Comparison of ENCODE assay signal across 17 mouse cellular contexts in the genomic region with DNA sequence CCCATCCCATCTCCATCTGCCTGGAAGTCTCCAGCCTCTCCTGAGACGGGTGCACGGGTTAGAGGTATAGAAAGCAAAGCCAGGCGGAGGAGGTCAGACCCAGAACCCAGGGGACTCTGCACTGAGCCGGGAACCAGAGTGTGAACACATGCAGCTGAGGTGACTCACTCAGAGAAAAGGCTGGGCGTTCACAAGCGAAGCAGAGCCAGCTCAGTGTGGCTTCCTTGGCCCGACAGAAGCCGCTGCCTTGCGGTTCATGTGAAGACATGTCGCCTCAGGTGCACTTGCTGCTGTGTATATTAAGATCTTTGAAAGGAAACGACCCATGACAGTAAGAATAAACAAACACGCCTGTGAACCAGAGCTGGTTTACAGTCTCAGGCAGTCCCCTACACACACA.
DNase-seq lines count a peak whose midpoint lies in the region; ATAC-seq and TF ChIP-seq lines count a peak whose summit lies in the region.
"Had no signal": no experiment of that assay in that cellular context is flagged by ENCODE, and none has a peak within 500 bp of the region (broad histone marks: within the 10 kb centered on the region; RNA-seq: fewer than 3 reads in every experiment).

No protein-coding gene starts in this region.

- H3K27me3 ChIP-seq in forebrain, embryonic 10.5 days (ENCODE audit: poor library complexity, severe bottlenecking) = peaks cover 53% of the 10 kb centered on the region
- H3K27me3 ChIP-seq in forebrain, embryonic 13.5 days = no peaks in the 10 kb centered on the region; the same call in 1 of the 2 replicates
- H3K27me3 ChIP-seq in stomach, postnatal 0 days (ENCODE audit: control insufficient read depth, insufficient read depth, low read length) = no peaks in the 10 kb centered on the region
- H3K27me3 ChIP-seq: limb, embryonic 15.5 days; liver, embryonic 15.5 days had no signal

- peaks cover 33% of the 10 kb centered on the region for H3K4me1 ChIP-seq in forebrain, embryonic 10.5 days
- no peaks in the 10 kb centered on the region for H3K4me1 ChIP-seq in forebrain, embryonic 13.5 days
- H3K4me1 ChIP-seq in stomach, postnatal 0 days (replicated peaks; ENCODE audit: control insufficient read depth, insufficient read depth) = no peaks in the 10 kb centered on the region
- H3K4me1 ChIP-seq: limb, embryonic 15.5 days; liver, embryonic 15.5 days had no signal

- H3K27ac ChIP-seq in forebrain, embryonic 10.5 days = peak overlapping the region; percentile 31; the same call in 1 of the 2 replicates
- H3K27ac ChIP-seq in forebrain, embryonic 13.5 days = no peak overlapping the region
- no peak overlapping the region for H3K27ac ChIP-seq in stomach, postnatal 0 days (replicated peaks)
- no peak overlapping the region for H3K27ac ChIP-seq in layer of hippocampus, adult 2 months
- H3K27ac ChIP-seq: embryonic facial prominence, embryonic 15.5 days; hindbrain, embryonic 10.5 days; limb, embryonic 15.5 days; liver, embryonic 15.5 days had no signal

- TF ChIP-seq EP300 in stomach, postnatal 0 days (optimal IDR thresholded peaks at IDR 0.05) = no peak

- no peaks in the 10 kb centered on the region for H3K36me3 ChIP-seq in forebrain, embryonic 10.5 days (replicated peaks)
- no peaks in the 10 kb centered on the region for H3K36me3 ChIP-seq in forebrain, embryonic 13.5 days (ENCODE audit: poor library complexity, severe bottlenecking)
- H3K36me3 ChIP-seq in stomach, postnatal 0 days (ENCODE audit: control insufficient read depth, insufficient read depth, low read length) = no peaks in the 10 kb centered on the region
- H3K36me3 ChIP-seq: embryonic facial prominence, embryonic 15.5 days; hindbrain, embryonic 10.5 days; limb, embryonic 15.5 days; liver, embryonic 15.5 days had no signal

- no peak overlapping the region for H3K4me3 ChIP-seq in forebrain, embryonic 10.5 days
- H3K4me3 ChIP-seq in forebrain, embryonic 13.5 days = no peak overlapping the region
- no peak overlapping the region for H3K4me3 ChIP-seq in stomach, postnatal 0 days (ENCODE audit: low read depth, low read length)
- H3K4me3 ChIP-seq in layer of hippocampus, adult 2 months = no peak overlapping the region
- H3K4me3 ChIP-seq: embryonic facial prominence, embryonic 15.5 days; hindbrain, embryonic 10.5 days; limb, embryonic 15.5 days; liver, embryonic 15.5 days had no signal

- ATAC-seq in forebrain, embryonic 13.5 days = no peak
- ATAC-seq in stomach, postnatal 0 days (ENCODE audit: low FRiP score, low TSS enrichment) = peak; percentile 46; the same call in 1 of the 2 replicates

- no peak for TF ChIP-seq CTCF in stomach, postnatal 0 days (IDR thresholded peaks at IDR 0.05; ENCODE audit: low read depth)
- no peak for TF ChIP-seq CTCF in layer of hippocampus, adult 2 months (conservative IDR thresholded peaks at IDR 0.05)

- no peak overlapping the region for H3K9ac ChIP-seq in forebrain, embryonic 13.5 days
- no peak overlapping the region for H3K9ac ChIP-seq in stomach, postnatal 0 days (ENCODE audit: low read length)
- H3K9ac ChIP-seq: embryonic facial prominence, embryonic 15.5 days; limb, embryonic 15.5 days; liver, embryonic 15.5 days had no signal

- no peaks in the 10 kb centered on the region for H3K9me3 ChIP-seq in forebrain, embryonic 10.5 days
- H3K9me3 ChIP-seq in forebrain, embryonic 13.5 days (replicated peaks) = no peaks in the 10 kb centered on the region
- no peaks in the 10 kb centered on the region for H3K9me3 ChIP-seq in stomach, postnatal 0 days (ENCODE audit: control insufficient read depth, low read length)
- H3K9me3 ChIP-seq: embryonic facial prominence, embryonic 15.5 days; hindbrain, embryonic 10.5 days; limb, embryonic 15.5 days; liver, embryonic 15.5 days had no signal

- H3K4me2 ChIP-seq in forebrain, embryonic 13.5 days = no peak overlapping the region
- no peak overlapping the region for H3K4me2 ChIP-seq in stomach, postnatal 0 days (replicated peaks; ENCODE audit: low read depth)
- H3K4me2 ChIP-seq: embryonic facial prominence, embryonic 15.5 days; limb, embryonic 15.5 days; liver, embryonic 15.5 days had no signal

- DNase-seq in forebrain, embryonic 10.5 days (ENCODE audit: extremely low spot score, low spot score) = no peak
- peak; percentile 27 to 30 for DNase-seq in thymus, postnatal 10 days (ENCODE audit: low spot score in 2 of 2)
- DNase-seq in thymus, postnatal 0 days (ENCODE audit: low spot score) = no peak
- DNase-seq in A20 (ENCODE audit: low read depth, low spot score) = peak; percentile 43
- no peak for DNase-seq in stomach, postnatal 0 days (ENCODE audit: low spot score)
- no peak for DNase-seq in layer of hippocampus, adult 2 months (ENCODE audit: low spot score in 2 of 2)
- no peak for DNase-seq in adrenal gland, adult 8-10 months
- DNase-seq: adrenal gland, adult 2 months; cerebellum, adult 9-11 months; gastrocnemius, postnatal 36 days; kidney, adult 18-20 months; kidney, postnatal 10 days had no signal

- WGBS in forebrain, embryonic 10.5 days = 82% methylated on average over 12 of the region's 12 CpGs
- 71% methylated on average over 12 of the region's 12 CpGs for WGBS in forebrain, embryonic 13.5 days
- 33% methylated on average over 12 of the region's 12 CpGs for WGBS in stomach, postnatal 0 days

Comparison
In these comparisons a context has a peak if more than half of its experiments do, and no peak if none do; other contexts are left out.
1. DNase-seq: peak in thymus, postnatal 10 days (2 of 2) and A20 (single experiment); none in forebrain, embryonic 10.5 days (single experiment), thymus, postnatal 0 days (single experiment), stomach, postnatal 0 days (single experiment), layer of hippocampus, adult 2 months (0 of 2) and adrenal gland, adult 8-10 months (single experiment).